Mouse (Mus musculus) urinary bladder, postnatal 4 days (tissue): ENCODE results near the gene Gm28048.

Source experiments
- DNase-seq, 2 experiments: peaks; one replicate each; pipeline ENCODE4 v3.0.0; 2021 to 2022; ENCODE audit warnings: low spot score in 2 of 2

Gene Gm28048

DNA sequence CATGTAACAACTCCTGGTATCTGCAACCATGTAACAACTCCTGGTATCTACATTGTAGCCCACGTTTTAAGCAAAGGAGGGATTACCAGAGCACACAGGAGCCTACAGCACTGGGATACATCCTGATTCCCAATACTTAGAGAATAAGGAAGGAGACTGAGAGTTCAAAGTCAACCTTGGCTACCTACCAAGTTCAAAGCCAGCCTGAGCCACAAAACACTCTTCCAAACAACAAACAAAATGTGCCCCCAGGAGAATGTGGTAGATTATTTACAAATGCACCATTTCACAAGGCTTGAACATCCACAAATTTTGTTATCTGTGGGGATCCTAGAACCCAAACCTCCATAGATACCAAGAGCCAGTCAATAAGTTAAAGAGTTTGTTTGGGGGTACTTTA is 143.5 kb downstream of the Gm28048 start:
- DNase-seq, result no peak

GRCm38 (mm10) chr11:22836269-22836668 is 145.6 kb downstream of the Gm28048 start:
- DNase-seq, result no peak

DNA sequence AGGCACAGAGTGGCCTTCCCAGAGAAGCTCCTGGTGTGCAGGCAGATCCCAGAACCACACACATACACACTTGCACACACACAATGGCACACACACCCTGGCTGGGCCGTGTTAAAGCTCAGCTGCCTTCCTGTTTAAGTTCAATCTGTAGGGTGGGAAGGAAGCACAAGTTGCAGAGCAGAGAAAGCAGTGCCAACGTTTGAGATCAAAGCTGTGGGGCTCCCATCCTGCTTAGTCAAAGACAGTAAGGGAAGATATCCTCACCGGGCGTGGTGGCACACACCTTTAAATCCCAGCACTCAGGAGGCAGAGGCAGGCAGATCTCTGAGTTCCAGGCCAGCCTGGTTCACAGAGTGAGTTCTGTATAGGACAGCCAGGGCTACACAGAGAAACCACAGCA is 149.3 kb downstream of the Gm28048 start:
- no peak for DNase-seq

- DNase-seq, result no peak
Observed at GRCm38 (mm10) chr11:22831916-22832315, 150.0 kb downstream of the Gm28048 start.

- no peak for DNase-seq
Observed at GRCm38 (mm10) chr11:22830684-22831083, 151.2 kb downstream of the Gm28048 start.

- no peak for DNase-seq
Observed at GRCm38 (mm10) chr11:22830179-22830611, 151.7 kb downstream of the Gm28048 start.

DNA sequence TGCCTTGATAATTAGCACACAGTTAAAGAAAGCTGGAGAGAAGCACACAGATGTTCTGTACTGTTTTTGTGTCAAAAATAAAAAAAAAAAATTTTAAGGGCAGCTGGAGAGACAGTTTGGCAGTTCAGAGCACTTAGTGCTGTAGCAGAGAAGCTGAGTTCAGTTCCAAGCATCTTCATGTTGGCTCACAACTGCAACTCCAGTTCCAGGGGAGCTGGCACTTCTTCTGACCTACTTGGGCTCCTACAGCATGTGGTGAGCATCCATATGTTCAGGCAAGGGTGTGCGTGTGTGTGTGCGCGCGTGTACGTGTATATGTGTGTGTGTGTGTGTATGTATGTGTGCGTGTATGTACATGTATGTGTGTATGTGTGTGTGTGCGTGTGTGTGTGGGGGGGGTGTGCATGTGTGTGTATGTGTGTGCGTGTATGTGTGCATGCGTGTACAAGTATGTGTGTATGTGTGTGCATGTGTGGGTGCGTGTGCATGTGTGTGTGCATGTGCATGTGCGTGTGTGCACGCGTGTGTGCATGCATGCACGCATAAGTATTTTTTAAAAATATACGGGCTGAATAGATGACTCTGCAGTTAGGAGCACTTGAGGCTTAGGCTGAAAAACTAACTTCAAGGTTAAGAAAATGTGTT is 152.8 kb downstream of the Gm28048 start:
- DNase-seq, result no peak

GRCm38 (mm10) chr11:22827514-22828080 is 154.3 kb downstream of the Gm28048 start:
- no peak for DNase-seq

DNA sequence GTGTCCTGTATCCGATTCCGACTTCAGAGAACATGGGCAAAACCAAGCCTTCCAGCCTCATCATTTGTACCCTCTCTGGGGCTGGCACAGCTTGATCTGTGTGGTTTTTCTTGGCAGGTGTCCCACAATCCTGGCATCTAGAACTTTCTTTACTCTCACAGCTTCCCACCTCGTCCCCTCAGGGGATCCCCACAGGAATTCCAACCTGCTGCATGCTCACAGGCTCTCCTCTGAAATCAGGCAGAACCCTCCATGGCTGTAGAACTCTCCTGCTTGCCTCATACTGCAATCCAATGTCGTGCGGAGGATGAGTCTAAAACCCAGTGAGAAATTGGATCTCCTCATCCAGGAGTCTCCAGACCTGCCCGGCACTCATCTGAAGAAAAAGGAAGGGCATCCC is 155.2 kb downstream of the Gm28048 start:
- no peak for DNase-seq

DNA sequence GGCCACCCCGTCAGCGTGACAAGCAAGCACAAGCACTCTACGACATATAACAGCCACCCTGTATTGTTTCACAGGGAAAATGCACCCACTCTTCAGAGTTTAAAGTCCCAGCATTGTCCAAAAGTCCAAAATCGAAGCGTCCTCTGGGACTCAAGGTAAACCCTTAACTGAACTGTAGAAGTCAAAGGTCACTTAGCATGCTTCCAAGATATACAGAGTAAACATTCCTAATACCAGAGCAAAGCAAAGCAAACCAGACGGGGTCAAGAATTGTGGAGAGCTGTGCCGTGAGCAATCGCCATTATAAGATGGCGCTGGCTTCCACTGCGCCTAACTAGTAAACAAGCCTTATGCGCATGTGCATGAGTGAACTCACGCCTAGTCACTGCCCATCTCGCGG is 155.8 kb downstream of the Gm28048 start:
- no peak for DNase-seq

DNA sequence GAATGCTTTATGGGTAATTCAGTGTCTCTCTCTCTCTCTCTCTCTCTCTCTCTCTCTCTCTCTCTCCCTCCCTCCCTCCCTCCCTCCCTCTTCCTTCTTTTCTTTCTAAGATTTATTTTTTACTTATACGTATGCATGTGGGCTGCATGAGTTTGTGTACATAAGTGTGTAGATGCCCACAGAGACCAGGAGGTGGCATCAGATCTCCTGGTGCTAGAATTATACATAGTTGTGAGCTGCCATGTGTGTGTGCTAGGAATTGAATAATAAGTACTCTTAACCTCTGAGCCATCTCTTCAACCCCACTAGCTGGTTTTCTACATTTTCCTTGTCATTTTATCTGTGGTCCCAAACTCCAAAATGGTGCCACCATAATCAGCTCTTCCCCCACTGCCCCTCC is 156.3 kb downstream of the Gm28048 start:
- no peak for DNase-seq

- DNase-seq, result no peak
Observed at GRCm38 (mm10) chr11:22824049-22824705, 157.7 kb downstream of the Gm28048 start.

- DNase-seq, result no peak
Observed at GRCm38 (mm10) chr11:22821243-22821642, 160.6 kb downstream of the Gm28048 start.

DNA sequence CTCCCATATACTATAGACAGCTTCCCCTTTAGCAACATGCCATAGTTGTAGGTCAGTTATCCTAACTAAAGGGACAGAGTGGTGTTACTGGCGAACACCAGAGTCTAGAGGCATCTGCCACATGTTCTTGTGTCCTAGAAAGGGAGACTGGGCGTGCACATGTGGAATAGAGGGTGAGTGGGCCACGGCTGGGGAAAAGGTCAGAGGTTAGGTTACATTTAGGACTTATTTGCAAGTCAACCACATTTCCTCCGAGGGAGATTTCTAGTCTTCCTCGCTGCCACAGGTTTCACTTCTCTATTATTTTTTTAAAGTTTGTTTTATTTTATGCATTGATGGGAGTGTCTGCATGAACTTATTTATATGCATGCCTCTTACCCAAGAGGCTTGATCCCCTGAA is 163.5 kb downstream of the Gm28048 start:
- DNase-seq, result no peak

GRCm38 (mm10) chr11:22815877-22816276 is 166.0 kb downstream of the Gm28048 start:
- no peak for DNase-seq

- DNase-seq, result no peak
Observed at GRCm38 (mm10) chr11:22815143-22815542, 166.7 kb downstream of the Gm28048 start.

DNA sequence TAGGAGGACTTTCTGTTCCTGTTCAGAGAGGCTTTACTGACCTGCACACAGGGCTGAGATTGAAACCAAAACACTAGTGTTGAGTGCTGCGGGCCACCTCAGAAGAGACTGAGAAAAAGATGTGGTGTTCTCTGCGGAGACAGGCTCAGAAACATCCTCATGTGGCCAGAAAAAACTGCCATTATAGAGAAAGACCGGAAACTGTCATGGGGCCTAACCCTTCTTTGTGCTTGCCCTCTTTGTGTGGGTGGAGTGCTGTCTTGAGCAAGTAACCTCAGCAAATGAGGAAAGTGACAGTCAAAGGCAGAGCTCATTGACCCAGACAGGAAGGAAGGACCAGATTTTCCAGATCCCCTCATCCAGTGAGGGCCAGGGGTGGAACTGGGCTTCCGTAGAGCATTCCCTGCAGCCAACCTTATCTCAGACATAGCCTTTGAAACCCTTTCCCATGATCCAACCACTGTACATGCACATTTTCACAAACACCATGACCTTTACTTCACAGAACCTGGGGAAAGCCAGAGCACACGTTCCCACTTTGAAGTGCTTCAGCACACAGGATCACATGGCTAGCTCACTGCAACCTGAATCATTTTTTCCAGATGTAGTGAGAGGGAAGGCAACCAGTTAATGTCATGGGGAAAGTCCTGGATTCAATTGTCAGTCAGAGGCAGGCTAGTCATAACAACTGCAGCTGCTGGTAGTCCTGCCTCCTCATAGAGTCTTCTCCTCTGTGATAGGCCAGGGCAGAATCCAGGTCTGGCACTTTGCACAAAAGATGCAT is 167.8 kb downstream of the Gm28048 start:
- DNase-seq, result no peak

DNA sequence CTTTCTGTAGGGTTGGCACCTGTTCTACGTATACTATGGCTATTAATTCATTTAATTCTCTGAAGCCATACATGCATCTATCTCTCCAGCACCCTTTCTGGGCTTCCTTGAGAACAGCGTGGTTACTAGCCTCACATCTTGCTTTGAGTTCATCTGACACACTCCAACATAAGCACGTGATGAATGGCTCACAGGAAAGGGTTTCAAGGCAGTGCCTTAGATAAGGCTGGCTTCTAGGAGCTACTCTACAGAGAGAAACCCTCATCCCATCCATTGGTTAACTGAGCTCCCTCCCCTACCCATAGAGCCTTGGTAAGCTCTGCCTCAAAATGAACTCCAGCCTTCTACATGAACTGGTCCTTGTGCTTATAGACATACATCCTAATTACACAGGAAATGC is 168.5 kb downstream of the Gm28048 start:
- DNase-seq, result no peak

GRCm38 (mm10) chr11:22811413-22811812 is 170.5 kb downstream of the Gm28048 start:
- no peak for DNase-seq

GRCm38 (mm10) chr11:22809465-22810096 is 172.3 kb downstream of the Gm28048 start:
- no peak for DNase-seq

DNA sequence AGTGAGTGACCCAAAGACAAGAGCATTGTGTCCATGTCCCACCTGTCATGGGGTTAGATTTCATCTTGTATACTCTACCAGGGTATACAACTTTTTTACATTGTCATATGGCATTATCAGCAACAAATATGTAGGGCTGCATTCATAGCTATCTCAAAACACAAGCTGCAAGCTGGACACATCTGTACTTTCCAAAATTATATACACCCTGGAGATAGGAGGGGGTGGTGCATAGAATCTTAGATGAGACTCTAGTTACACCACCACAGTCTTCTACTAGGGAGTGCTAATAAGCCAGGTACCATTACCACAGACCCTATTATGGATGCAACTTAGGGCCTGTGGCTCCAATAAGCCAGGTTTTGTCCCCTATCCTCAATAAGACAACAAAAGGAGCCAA is 173.8 kb downstream of the Gm28048 start:
- no peak for DNase-seq

DNA sequence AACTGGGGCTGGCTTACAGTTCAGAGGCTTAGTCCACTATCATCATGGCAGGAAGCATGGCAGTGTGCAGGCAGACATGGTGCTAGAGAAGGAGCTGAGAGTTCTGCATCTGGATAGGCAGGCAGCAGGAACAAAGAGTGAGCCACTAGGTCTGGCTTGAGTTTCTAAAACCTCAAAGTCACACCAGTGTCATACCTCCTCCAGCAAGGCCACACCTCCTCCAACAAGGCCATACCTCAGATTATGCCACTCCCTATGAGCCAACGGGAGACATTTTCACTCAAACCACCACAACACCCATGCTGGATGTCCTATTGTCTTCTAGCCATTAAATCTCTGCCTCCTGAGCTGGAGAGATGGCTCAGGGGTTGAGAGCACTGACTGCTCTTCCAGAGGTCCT is 176.7 kb downstream of the Gm28048 start:
- no peak for DNase-seq
